Mouse (Mus musculus) ES-Bruce4 (cell line): Measurements from ENCODE around the gene Nrp1.

Experiments
- CTCF ChIP-seq: IDR thresholded peaks from one replicate; pipeline ENCODE4 v1.8.1; 2011; ENCODE audit warnings: low read depth, low read length
- POLR2A ChIP-seq: IDR thresholded peaks from one replicate; pipeline ENCODE4 v1.8.1; 2011; ENCODE audit warnings: low read length; ENCODE audit not compliant: insufficient read depth

GRCm38 (mm10) chr8:128329502-128329901, 28.9 kb upstream of the Nrp1 start:
- no peak for TF ChIP-seq POLR2A
- TF ChIP-seq CTCF = no peak
